Mouse (Mus musculus) small intestine, adult 2 months (tissue): ENCODE measurements around the gene Synj2.

Source experiments
- CTCF ChIP-seq: fragments of 200-500 bp; IDR thresholded peaks from 2 replicates; pipeline ENCODE4 v1.5.1; 2012; ENCODE audit warnings: low read depth, mild to moderate bottlenecking, control low read depth, inconsistent platforms, low read length, moderate library complexity, mixed read lengths; ENCODE audit not compliant: insufficient replicate concordance, insufficient read length; ENCODE audit errors: extremely low read depth
- POLR2A ChIP-seq: fragments of 200-500 bp; IDR thresholded peaks from 2 replicates; pipeline ENCODE4 v1.6.1; 2012; ENCODE audit warnings: low read depth, mild to moderate bottlenecking, control low read depth, inconsistent platforms, low read length, moderate library complexity

- no peak for TF ChIP-seq CTCF
- no peak for TF ChIP-seq POLR2A
Measured at GRCm38 (mm10) chr17:5958229-5958628, 17.1 kb downstream of the Synj2 start.
